Mouse (Mus musculus): Measurements from ENCODE around the gene Gm20388. TPM values are rescaled to one million over a fixed set of nuclear protein-coding genes. Genes with fewer than 3 reads are reported as not detected.

Gene Gm20388
- total and polyA plus RNA-seq, 3 experiments, result 0.02 to 0.05 TPM; not detected in 1

GRCm38 (mm10) chr8:120936685-120937084 lies 1026.0 kb downstream of the Gm20388 start:
- no peak overlapping the region for H3K4me3 ChIP-seq (ENCODE audit: low read depth, low read length)
- H3K4me1 ChIP-seq (ENCODE audit: insufficient read depth, low read depth, low read length), result no peaks in the 10 kb centered on the region
- no peak for DNase-seq (ENCODE audit: low spot score)
- TF ChIP-seq TAL1 (conservative IDR thresholded peaks at IDR 0.05; ENCODE audit: low read depth, low read length) (no peak), POLR2AphosphoS5 (IDR thresholded peaks at IDR 0.05; ENCODE audit: insufficient replicate concordance, low read depth, low read length) (no peak), GATA1 (IDR thresholded peaks at IDR 0.05; ENCODE audit: borderline replicate concordance, low read length) (no peak), CTCF (IDR thresholded peaks at IDR 0.05; ENCODE audit: low read depth, low read length) (no peak), GATA2 (IDR thresholded peaks at IDR 0.05; ENCODE audit: borderline replicate concordance, low read depth, low read length) (no peak)
- no peaks in the 10 kb centered on the region for H3K36me3 ChIP-seq (replicated peaks)
- no peaks in the 10 kb centered on the region for H3K27me3 ChIP-seq (ENCODE audit: insufficient read depth, low read length)
- H3K9me3 ChIP-seq (replicated peaks), result peaks cover 98% of the 10 kb centered on the region
- ATAC-seq (ENCODE audit: extremely low read depth, insufficient number of reproducible peaks, low FRiP score, poor library complexity, severe bottlenecking), result no peak

GRCm38 (mm10) chr8:120937474-120937873 lies 1026.8 kb downstream of the Gm20388 start:
- Histone ChIP-seq H3K4me1 (ENCODE audit: insufficient read depth, low read depth, low read length) (no peaks in the 10 kb centered on the region), H3K27me3 (ENCODE audit: insufficient read depth, low read length) (no peaks in the 10 kb centered on the region), H3K36me3 (replicated peaks) (no peaks in the 10 kb centered on the region), H3K4me3 (ENCODE audit: low read depth, low read length) (peak overlapping the region; percentile 34; the same call in 1 of the 2 replicates), H3K9me3 (replicated peaks) (peaks cover 96% of the 10 kb centered on the region)
- no peak for TF ChIP-seq TAL1 (conservative IDR thresholded peaks at IDR 0.05; ENCODE audit: low read depth, low read length)
- no peak for TF ChIP-seq GATA2 (IDR thresholded peaks at IDR 0.05; ENCODE audit: borderline replicate concordance, low read depth, low read length)
- TF ChIP-seq GATA1 (IDR thresholded peaks at IDR 0.05; ENCODE audit: borderline replicate concordance, low read length), result no peak
- no peak for TF ChIP-seq POLR2AphosphoS5 (IDR thresholded peaks at IDR 0.05; ENCODE audit: insufficient replicate concordance, low read depth, low read length)
- no peak for TF ChIP-seq CTCF (IDR thresholded peaks at IDR 0.05; ENCODE audit: low read depth, low read length)
- DNase-seq (ENCODE audit: low spot score), result no peak
- ATAC-seq (ENCODE audit: extremely low read depth, insufficient number of reproducible peaks, low FRiP score, poor library complexity, severe bottlenecking), result no peak

GRCm38 (mm10) chr8:120940287-120940686 lies 1029.6 kb downstream of the Gm20388 start:
- H3K9me3 ChIP-seq (replicated peaks), result peaks cover 94% of the 10 kb centered on the region
- H3K4me3 ChIP-seq (ENCODE audit: low read depth, low read length), result no peak overlapping the region; the same call in 1 of the 2 replicates
- no peaks in the 10 kb centered on the region for H3K4me1 ChIP-seq (ENCODE audit: insufficient read depth, low read depth, low read length)
- DNase-seq (ENCODE audit: low spot score) (no peak), ATAC-seq (ENCODE audit: extremely low read depth, insufficient number of reproducible peaks, low FRiP score, poor library complexity, severe bottlenecking) (no peak)
- no peaks in the 10 kb centered on the region for H3K36me3 ChIP-seq (replicated peaks)
- no peaks in the 10 kb centered on the region for H3K27me3 ChIP-seq (ENCODE audit: insufficient read depth, low read length)
- TF ChIP-seq TAL1 (conservative IDR thresholded peaks at IDR 0.05; ENCODE audit: low read depth, low read length) (no peak), GATA1 (IDR thresholded peaks at IDR 0.05; ENCODE audit: borderline replicate concordance, low read length) (no peak), GATA2 (IDR thresholded peaks at IDR 0.05; ENCODE audit: borderline replicate concordance, low read depth, low read length) (no peak)

GRCm38 (mm10) chr8:120947240-120947639 lies 1036.6 kb downstream of the Gm20388 start:
- peaks cover 93% of the 10 kb centered on the region for H3K9me3 ChIP-seq (replicated peaks)
- no peaks in the 10 kb centered on the region for H3K36me3 ChIP-seq (replicated peaks)
- ATAC-seq (ENCODE audit: extremely low read depth, insufficient number of reproducible peaks, low FRiP score, poor library complexity, severe bottlenecking) (no peak), DNase-seq (ENCODE audit: low spot score) (no peak)
- no peaks in the 10 kb centered on the region for H3K4me1 ChIP-seq (ENCODE audit: insufficient read depth, low read depth, low read length)
- TF ChIP-seq CTCF (IDR thresholded peaks at IDR 0.05; ENCODE audit: low read depth, low read length) (no peak), GATA2 (IDR thresholded peaks at IDR 0.05; ENCODE audit: borderline replicate concordance, low read depth, low read length) (no peak), GATA1 (IDR thresholded peaks at IDR 0.05; ENCODE audit: borderline replicate concordance, low read length) (no peak), TAL1 (conservative IDR thresholded peaks at IDR 0.05; ENCODE audit: low read depth, low read length) (no peak), POLR2AphosphoS5 (IDR thresholded peaks at IDR 0.05; ENCODE audit: insufficient replicate concordance, low read depth, low read length) (no peak)
- H3K4me3 ChIP-seq (ENCODE audit: low read depth, low read length), result no peak overlapping the region
- no peaks in the 10 kb centered on the region for H3K27me3 ChIP-seq (ENCODE audit: insufficient read depth, low read length)

GRCm38 (mm10) chr8:120948050-120948595 lies 1037.5 kb downstream of the Gm20388 start:
- Histone ChIP-seq H3K9me3 (replicated peaks) (peaks cover 93% of the 10 kb centered on the region), H3K4me1 (ENCODE audit: insufficient read depth, low read depth, low read length) (no peaks in the 10 kb centered on the region), H3K4me3 (ENCODE audit: low read depth, low read length) (no peak overlapping the region), H3K27me3 (ENCODE audit: insufficient read depth, low read length) (no peaks in the 10 kb centered on the region), H3K36me3 (replicated peaks) (no peaks in the 10 kb centered on the region)
- no peak for ATAC-seq (ENCODE audit: extremely low read depth, insufficient number of reproducible peaks, low FRiP score, poor library complexity, severe bottlenecking)
- DNase-seq (ENCODE audit: low spot score), result no peak
- no peak for TF ChIP-seq GATA1 (IDR thresholded peaks at IDR 0.05; ENCODE audit: borderline replicate concordance, low read length)
- no peak for TF ChIP-seq TAL1 (conservative IDR thresholded peaks at IDR 0.05; ENCODE audit: low read depth, low read length)
- no peak for TF ChIP-seq POLR2AphosphoS5 (IDR thresholded peaks at IDR 0.05; ENCODE audit: insufficient replicate concordance, low read depth, low read length)
- no peak for TF ChIP-seq GATA2 (IDR thresholded peaks at IDR 0.05; ENCODE audit: borderline replicate concordance, low read depth, low read length)
- no peak for TF ChIP-seq CTCF (IDR thresholded peaks at IDR 0.05; ENCODE audit: low read depth, low read length)

GRCm38 (mm10) chr8:120948620-120949491 lies 1038.2 kb downstream of the Gm20388 start:
- H3K36me3 ChIP-seq (replicated peaks), result no peaks in the 10 kb centered on the region

More at GRCm38 (mm10) chr8:120948620-120949491, 1038.2 kb downstream of the Gm20388 start:
- Histone ChIP-seq H3K27me3 (ENCODE audit: insufficient read depth, low read length) (no peaks in the 10 kb centered on the region), H3K4me1 (ENCODE audit: insufficient read depth, low read depth, low read length) (no peaks in the 10 kb centered on the region), H3K4me3 (ENCODE audit: low read depth, low read length) (no peak overlapping the region), H3K9me3 (replicated peaks) (peaks cover 95% of the 10 kb centered on the region)
- TF ChIP-seq GATA2 (IDR thresholded peaks at IDR 0.05; ENCODE audit: borderline replicate concordance, low read depth, low read length), result no peak
- no peak for TF ChIP-seq CTCF (IDR thresholded peaks at IDR 0.05; ENCODE audit: low read depth, low read length)
- no peak for TF ChIP-seq POLR2AphosphoS5 (IDR thresholded peaks at IDR 0.05; ENCODE audit: insufficient replicate concordance, low read depth, low read length)
- DNase-seq (ENCODE audit: low spot score), result no peak
- no peak for ATAC-seq (ENCODE audit: extremely low read depth, insufficient number of reproducible peaks, low FRiP score, poor library complexity, severe bottlenecking)

Data from G1E (cell line).